Mouse (Mus musculus): ENCODE results near the gene Ttc27. TPM values are rescaled to one million over a fixed set of nuclear protein-coding genes. Genes with fewer than 3 reads are reported as not detected.

Ttc27 gene
- total and polyA plus RNA-seq, 2 experiments from 2014 or later, result 12.2 to 12.9 TPM

DNA sequence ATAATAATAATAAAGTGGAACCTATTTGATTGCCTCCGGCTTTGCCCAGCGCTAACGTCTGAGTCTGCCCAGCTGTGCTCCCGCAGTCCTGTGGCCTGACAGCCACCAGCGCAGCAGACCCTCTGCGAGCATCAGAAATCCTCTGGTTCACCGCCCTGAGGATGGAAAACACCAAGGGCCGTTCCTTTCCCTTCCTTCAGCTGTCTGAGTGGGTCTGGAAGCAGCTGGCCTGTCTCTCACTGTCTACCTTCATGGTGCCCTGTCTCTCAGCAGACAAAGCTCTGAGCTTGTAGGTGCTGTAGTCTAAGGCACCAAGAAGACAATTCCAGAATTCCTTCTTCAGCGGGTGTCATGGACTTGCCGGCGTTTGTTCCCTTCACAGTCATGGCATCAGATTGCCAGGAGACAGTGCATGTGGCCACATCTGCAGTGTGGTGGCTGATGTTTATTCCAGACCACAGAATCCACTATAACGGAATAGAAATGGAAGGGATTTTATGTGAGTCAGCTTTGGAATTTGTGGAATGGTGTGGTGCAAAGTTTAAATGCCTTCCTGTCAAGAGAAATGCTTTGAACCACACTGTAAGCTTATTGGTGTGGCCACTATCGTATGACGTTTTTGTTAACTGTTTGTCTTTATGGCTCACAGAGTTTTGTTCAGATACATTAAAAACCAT, 78.6 kb downstream of the Ttc27 start:
- no peak for ATAC-seq
- peaks cover 4% of the 10 kb centered on the region; the same call in 1 of the 2 replicates for H3K36me3 ChIP-seq (ENCODE audit: insufficient read depth, low read length)
- no peak for TF ChIP-seq CTCF (IDR thresholded peaks at IDR 0.05; ENCODE audit: low read depth)
- no peaks in the 10 kb centered on the region for H3K27me3 ChIP-seq (ENCODE audit: insufficient read depth, low read length)
- no peak for DNase-seq (ENCODE audit: low spot score)
- 94% methylated on average over 14 of the region's 14 CpGs for WGBS
- H3K4me1 ChIP-seq (ENCODE audit: insufficient read depth, low read length), result no peaks in the 10 kb centered on the region
- no peaks in the 10 kb centered on the region for H3K9me3 ChIP-seq (ENCODE audit: low read length)
- no peak overlapping the region for H3K9ac ChIP-seq (replicated peaks; ENCODE audit: low read length)
- H3K4me2 ChIP-seq (ENCODE audit: low read depth, low read length), result no peak overlapping the region
- H3K4me3 ChIP-seq (ENCODE audit: low read length), result no peak overlapping the region
- no peak overlapping the region for H3K27ac ChIP-seq

DNA sequence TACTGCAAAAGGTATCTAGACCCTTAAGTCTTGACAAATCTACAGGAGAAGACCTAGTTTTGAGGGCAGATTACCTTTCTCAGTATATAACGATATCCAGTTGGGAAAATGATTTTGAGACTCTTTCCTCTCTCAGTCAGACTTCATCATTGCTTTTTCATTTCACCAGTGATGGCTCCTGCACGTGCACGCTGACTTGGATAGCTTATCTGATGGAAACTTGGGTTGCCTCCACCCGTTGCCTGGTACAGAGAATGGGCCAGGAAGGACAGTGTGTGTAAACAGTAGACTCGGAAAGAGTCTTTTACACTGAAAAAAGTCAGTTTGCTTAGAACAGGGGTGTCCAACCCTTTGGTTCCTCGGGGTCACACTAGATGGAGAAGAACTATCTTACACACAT, 82.3 kb downstream of the Ttc27 start:
- WGBS, result 92% methylated on average over 6 of the region's 6 CpGs
- ATAC-seq, result no peak
- TF ChIP-seq CTCF (IDR thresholded peaks at IDR 0.05; ENCODE audit: low read depth), result no peak
- no peak overlapping the region for H3K27ac ChIP-seq
- no peak overlapping the region for H3K4me3 ChIP-seq (ENCODE audit: low read length)
- H3K9me3 ChIP-seq (ENCODE audit: low read length), result no peaks in the 10 kb centered on the region
- no peaks in the 10 kb centered on the region for H3K4me1 ChIP-seq (ENCODE audit: insufficient read depth, low read length)
- H3K27me3 ChIP-seq (ENCODE audit: insufficient read depth, low read length), result no peaks in the 10 kb centered on the region
- no peak overlapping the region for H3K9ac ChIP-seq (replicated peaks; ENCODE audit: low read length)
- H3K4me2 ChIP-seq (ENCODE audit: low read depth, low read length), result no peak overlapping the region
- DNase-seq (ENCODE audit: low spot score), result no peak
- peaks cover 4% of the 10 kb centered on the region; the same call in 1 of the 2 replicates for H3K36me3 ChIP-seq (ENCODE audit: insufficient read depth, low read length)

- DNase-seq (ENCODE audit: low spot score), result no peak
- Histone ChIP-seq H3K4me3 (ENCODE audit: low read length) (no peak overlapping the region), H3K4me2 (ENCODE audit: low read depth, low read length) (no peak overlapping the region), H3K27ac (no peak overlapping the region), H3K4me1 (ENCODE audit: insufficient read depth, low read length) (no peaks in the 10 kb centered on the region), H3K27me3 (ENCODE audit: insufficient read depth, low read length) (no peaks in the 10 kb centered on the region), H3K9me3 (ENCODE audit: low read length) (no peaks in the 10 kb centered on the region), H3K36me3 (ENCODE audit: insufficient read depth, low read length) (peaks cover 4% of the 10 kb centered on the region; the same call in 1 of the 2 replicates), H3K9ac (replicated peaks; ENCODE audit: low read length) (no peak overlapping the region)
- no peak for ATAC-seq
- TF ChIP-seq CTCF (IDR thresholded peaks at IDR 0.05; ENCODE audit: low read depth), result no peak
- 90% methylated on average over 4 of the region's 4 CpGs for WGBS
Measured at GRCm38 (mm10) chr17:74802765-74803164, 85.2 kb downstream of the Ttc27 start.

DNA sequence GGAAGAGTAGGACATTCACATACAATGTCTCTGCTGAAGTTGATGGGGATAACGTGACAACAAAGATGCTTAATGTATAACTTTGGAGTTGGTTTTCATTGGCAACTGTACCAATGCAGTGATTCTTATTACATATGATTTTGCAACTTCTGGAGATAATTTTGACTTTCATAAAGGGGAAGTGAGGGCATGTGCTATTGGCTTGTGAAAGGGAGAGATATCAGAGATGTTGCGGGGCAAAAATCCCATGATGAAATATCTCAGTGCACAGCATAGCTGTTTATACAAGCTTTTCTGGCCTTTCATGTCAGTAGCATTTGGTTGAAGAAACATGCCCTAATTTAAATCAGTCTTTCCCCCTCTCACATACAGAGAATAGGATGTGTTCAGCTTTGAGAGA, 86.3 kb downstream of the Ttc27 start:
- no peak overlapping the region for H3K4me3 ChIP-seq (ENCODE audit: low read length)
- WGBS, result 98% methylated on average over 2 of the region's 2 CpGs
- H3K4me1 ChIP-seq (ENCODE audit: insufficient read depth, low read length), result no peaks in the 10 kb centered on the region
- H3K4me2 ChIP-seq (ENCODE audit: low read depth, low read length), result no peak overlapping the region
- no peak overlapping the region for H3K27ac ChIP-seq
- H3K36me3 ChIP-seq (ENCODE audit: insufficient read depth, low read length), result peaks cover 4% of the 10 kb centered on the region; the same call in 1 of the 2 replicates
- no peaks in the 10 kb centered on the region for H3K27me3 ChIP-seq (ENCODE audit: insufficient read depth, low read length)
- no peak overlapping the region for H3K9ac ChIP-seq (replicated peaks; ENCODE audit: low read length)
- DNase-seq (ENCODE audit: low spot score) (no peak), ATAC-seq (no peak)
- no peaks in the 10 kb centered on the region for H3K9me3 ChIP-seq (ENCODE audit: low read length)
- no peak for TF ChIP-seq CTCF (IDR thresholded peaks at IDR 0.05; ENCODE audit: low read depth)

GRCm38 (mm10) chr17:74804321-74804930, 86.9 kb downstream of the Ttc27 start:
- Histone ChIP-seq H3K9ac (replicated peaks; ENCODE audit: low read length) (no peak overlapping the region), H3K4me2 (ENCODE audit: low read depth, low read length) (no peak overlapping the region), H3K9me3 (ENCODE audit: low read length) (no peaks in the 10 kb centered on the region), H3K36me3 (ENCODE audit: insufficient read depth, low read length) (peaks cover 4% of the 10 kb centered on the region; the same call in 1 of the 2 replicates), H3K4me3 (ENCODE audit: low read length) (no peak overlapping the region), H3K4me1 (ENCODE audit: insufficient read depth, low read length) (no peaks in the 10 kb centered on the region), H3K27ac (no peak overlapping the region), H3K27me3 (ENCODE audit: insufficient read depth, low read length) (no peaks in the 10 kb centered on the region)
- no peak for ATAC-seq
- no peak for DNase-seq (ENCODE audit: low spot score)
- WGBS, result 38% methylated on average over 9 of the region's 9 CpGs
- no peak for TF ChIP-seq CTCF (IDR thresholded peaks at IDR 0.05; ENCODE audit: low read depth)

DNA sequence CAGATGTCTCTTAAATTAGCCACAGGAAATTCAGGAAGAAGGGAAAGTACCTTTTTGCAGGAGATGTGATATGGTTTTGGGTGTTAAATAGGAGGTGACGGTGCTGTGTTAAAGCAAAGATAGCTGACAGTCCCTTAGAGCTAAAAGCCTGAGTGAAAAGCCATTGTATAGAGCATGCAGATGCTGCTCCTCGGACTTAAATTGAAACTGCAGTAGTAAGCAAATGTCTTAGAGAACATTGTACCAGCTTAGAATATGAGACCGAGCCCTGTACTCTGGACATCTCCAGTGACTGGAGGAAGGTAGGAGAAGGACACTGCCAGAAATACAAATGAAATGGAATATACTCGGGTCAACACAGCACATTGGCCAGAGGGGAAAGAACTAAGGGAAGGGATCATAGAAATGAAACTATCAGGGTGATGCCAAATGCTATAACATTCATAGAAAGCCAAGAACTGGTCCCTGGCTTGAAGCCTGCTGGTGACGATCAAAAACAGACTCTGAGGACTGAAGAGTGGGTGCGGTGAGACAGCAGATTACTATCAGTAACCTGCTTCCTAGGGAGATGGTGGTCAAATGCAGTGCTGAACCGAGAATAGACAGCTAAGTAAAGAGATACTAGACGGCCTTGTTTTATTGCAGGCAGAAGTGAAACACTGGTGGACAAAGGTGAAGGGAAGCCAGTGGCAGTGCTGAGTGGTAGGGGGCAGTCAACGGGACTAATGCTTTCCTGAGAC, 90.1 kb downstream of the Ttc27 start:
- H3K4me3 ChIP-seq (ENCODE audit: low read length), result no peak overlapping the region
- no peaks in the 10 kb centered on the region for H3K4me1 ChIP-seq (ENCODE audit: insufficient read depth, low read length)
- H3K27me3 ChIP-seq (ENCODE audit: insufficient read depth, low read length), result no peaks in the 10 kb centered on the region
- H3K36me3 ChIP-seq (ENCODE audit: insufficient read depth, low read length), result no peaks in the 10 kb centered on the region
- WGBS, result 75% methylated on average over 9 of the region's 9 CpGs
- DNase-seq (ENCODE audit: low spot score), result no peak
- TF ChIP-seq CTCF (IDR thresholded peaks at IDR 0.05; ENCODE audit: low read depth), result no peak
- H3K4me2 ChIP-seq (ENCODE audit: low read depth, low read length), result no peak overlapping the region
- H3K9ac ChIP-seq (replicated peaks; ENCODE audit: low read length), result no peak overlapping the region
- H3K9me3 ChIP-seq (ENCODE audit: low read length), result no peaks in the 10 kb centered on the region
- no peak for ATAC-seq
- H3K27ac ChIP-seq, result no peak overlapping the region

All from hindbrain, postnatal 0 days (tissue).